Mouse (Mus musculus): ENCODE measurements at regions not wholly inside any gene's neighbourhood (a gene's known extent, or its start where the extent isn't known, plus 50 kb on each side); places are given as distances from the start of the nearest gene placed in this dataset.

GRCm38 (mm10) chr5:15773839-15774238, 59.8 kb upstream of the Speer4c start:
- Histone ChIP-seq H3K9ac (replicated peaks; ENCODE audit: low read length) (no peak overlapping the region), H3K9me3 (ENCODE audit: low read length) (no peaks in the 10 kb centered on the region), H3K4me1 (ENCODE audit: insufficient read depth, low read length) (no peaks in the 10 kb centered on the region), H3K27ac (ENCODE audit: low read length) (no peak overlapping the region), H3K4me3 (ENCODE audit: low read length) (no peak overlapping the region), H3K4me2 (replicated peaks; ENCODE audit: low read depth, low read length) (no peak overlapping the region), H3K36me3 (ENCODE audit: insufficient read depth, low read length) (no peaks in the 10 kb centered on the region), H3K27me3 (ENCODE audit: insufficient read depth, low read length) (no peaks in the 10 kb centered on the region)
- ATAC-seq (ENCODE audit: low FRiP score, low TSS enrichment): no peak
- WGBS: 39% methylated on average over 3 of the region's 3 CpGs

- Histone ChIP-seq H3K27me3 (ENCODE audit: insufficient read depth, low read length) (no peaks in the 10 kb centered on the region), H3K4me1 (ENCODE audit: insufficient read depth, low read length) (no peaks in the 10 kb centered on the region), H3K9ac (replicated peaks; ENCODE audit: low read length) (no peak overlapping the region), H3K9me3 (ENCODE audit: low read length) (no peaks in the 10 kb centered on the region), H3K27ac (ENCODE audit: low read length) (no peak overlapping the region), H3K4me3 (ENCODE audit: low read length) (no peak overlapping the region), H3K4me2 (replicated peaks; ENCODE audit: low read depth, low read length) (no peak overlapping the region), H3K36me3 (ENCODE audit: insufficient read depth, low read length) (no peaks in the 10 kb centered on the region)
- 32% methylated on average over 3 of the region's 3 CpGs for WGBS
- ATAC-seq (ENCODE audit: low FRiP score, low TSS enrichment): no peak
Measured at GRCm38 (mm10) chr5:15774567-15774966, 60.5 kb upstream of the Speer4c start.

DNA sequence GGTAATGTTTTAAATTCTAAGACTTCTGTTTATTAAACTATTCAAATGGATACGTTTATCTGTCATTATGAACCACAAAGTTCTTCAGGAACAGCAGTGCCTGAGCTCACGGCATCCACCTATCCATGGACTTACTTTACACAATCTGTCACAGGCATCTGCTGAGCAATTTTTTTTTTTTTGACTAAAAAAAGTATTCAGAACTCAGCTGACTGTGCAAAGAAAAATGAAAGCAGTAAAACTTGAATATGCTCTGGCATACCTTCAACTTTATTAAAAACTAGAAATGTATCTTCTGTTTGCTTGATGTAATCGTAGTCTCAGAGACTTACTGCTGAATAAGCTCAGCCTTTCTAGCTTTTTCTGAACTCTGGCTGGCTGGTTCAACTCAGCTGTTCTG, 62.0 kb upstream of the Speer4c start:
- WGBS: 82% methylated on average over 3 of the region's 3 CpGs
- H3K9ac ChIP-seq (replicated peaks; ENCODE audit: low read length): no peak overlapping the region
- H3K4me1 ChIP-seq (ENCODE audit: insufficient read depth, low read length): no peaks in the 10 kb centered on the region
- no peak overlapping the region for H3K27ac ChIP-seq (ENCODE audit: low read length)
- H3K9me3 ChIP-seq (ENCODE audit: low read length): no peaks in the 10 kb centered on the region
- H3K27me3 ChIP-seq (ENCODE audit: insufficient read depth, low read length): no peaks in the 10 kb centered on the region
- H3K36me3 ChIP-seq (ENCODE audit: insufficient read depth, low read length): no peaks in the 10 kb centered on the region
- H3K4me3 ChIP-seq (ENCODE audit: low read length): no peak overlapping the region
- no peak for ATAC-seq (ENCODE audit: low FRiP score, low TSS enrichment)
- no peak overlapping the region for H3K4me2 ChIP-seq (replicated peaks; ENCODE audit: low read depth, low read length)

GRCm38 (mm10) chr5:15803583-15803982, 89.5 kb upstream of the Speer4c start:
- Histone ChIP-seq H3K4me2 (replicated peaks; ENCODE audit: low read depth, low read length) (no peak overlapping the region), H3K9ac (replicated peaks; ENCODE audit: low read length) (no peak overlapping the region), H3K9me3 (ENCODE audit: low read length) (0 out of 2 replicates have a peak, but pooled peaks cover 3% of the 10 kb centered on the region), H3K27ac (ENCODE audit: low read length) (no peak overlapping the region), H3K4me3 (ENCODE audit: low read length) (no peak overlapping the region), H3K36me3 (ENCODE audit: insufficient read depth, low read length) (no peaks in the 10 kb centered on the region), H3K4me1 (ENCODE audit: insufficient read depth, low read length) (no peaks in the 10 kb centered on the region), H3K27me3 (ENCODE audit: insufficient read depth, low read length) (no peaks in the 10 kb centered on the region)
- 85% methylated on average over 5 of the region's 5 CpGs for WGBS
- no peak; the same call in 1 of the 2 replicates for ATAC-seq (ENCODE audit: low FRiP score, low TSS enrichment)

GRCm38 (mm10) chr5:15816864-15817263, 102.8 kb upstream of the Speer4c start:
- Histone ChIP-seq H3K4me3 (ENCODE audit: low read length) (no peak overlapping the region), H3K4me2 (replicated peaks; ENCODE audit: low read depth, low read length) (no peak overlapping the region), H3K27ac (ENCODE audit: low read length) (no peak overlapping the region), H3K36me3 (ENCODE audit: insufficient read depth, low read length) (no peaks in the 10 kb centered on the region), H3K4me1 (ENCODE audit: insufficient read depth, low read length) (no peaks in the 10 kb centered on the region), H3K9ac (replicated peaks; ENCODE audit: low read length) (no peak overlapping the region), H3K27me3 (ENCODE audit: insufficient read depth, low read length) (no peaks in the 10 kb centered on the region), H3K9me3 (ENCODE audit: low read length) (no peaks in the 10 kb centered on the region)
- 61% methylated on average over 3 of the region's 3 CpGs for WGBS
- ATAC-seq (ENCODE audit: low FRiP score, low TSS enrichment): no peak

DNA sequence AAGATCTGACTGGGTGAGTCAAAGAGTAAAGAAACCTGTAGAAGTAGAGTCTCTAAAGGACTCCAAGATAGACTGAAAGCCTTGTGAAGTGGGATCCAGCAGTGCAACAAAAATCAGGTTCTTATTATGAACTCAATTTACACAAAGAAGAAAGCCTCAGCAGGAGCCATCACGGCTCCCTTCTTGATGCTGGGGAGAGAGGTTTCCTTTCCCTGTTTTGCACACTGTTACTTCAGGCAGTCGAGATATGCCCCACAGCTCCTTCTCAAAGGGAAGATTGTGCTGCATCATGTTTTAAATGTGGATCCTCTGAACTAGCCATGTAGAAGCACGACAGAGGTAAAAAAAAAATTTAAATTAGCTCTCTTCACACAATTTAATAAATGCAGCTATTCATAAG, 103.3 kb upstream of the Speer4c start:
- H3K36me3 ChIP-seq (ENCODE audit: insufficient read depth, low read length): no peaks in the 10 kb centered on the region
- no peak overlapping the region for H3K9ac ChIP-seq (replicated peaks; ENCODE audit: low read length)
- no peak overlapping the region for H3K4me2 ChIP-seq (replicated peaks; ENCODE audit: low read depth, low read length)
- no peaks in the 10 kb centered on the region for H3K27me3 ChIP-seq (ENCODE audit: insufficient read depth, low read length)
- no peaks in the 10 kb centered on the region for H3K9me3 ChIP-seq (ENCODE audit: low read length)
- H3K27ac ChIP-seq (ENCODE audit: low read length): no peak overlapping the region
- WGBS: 44% methylated on average over 3 of the region's 3 CpGs
- no peak for ATAC-seq (ENCODE audit: low FRiP score, low TSS enrichment)
- no peak overlapping the region for H3K4me3 ChIP-seq (ENCODE audit: low read length)
- H3K4me1 ChIP-seq (ENCODE audit: insufficient read depth, low read length): no peaks in the 10 kb centered on the region

- Histone ChIP-seq H3K9ac (replicated peaks; ENCODE audit: low read length) (no peak overlapping the region), H3K27me3 (ENCODE audit: insufficient read depth, low read length) (no peaks in the 10 kb centered on the region), H3K27ac (ENCODE audit: low read length) (no peak overlapping the region), H3K9me3 (ENCODE audit: low read length) (0 out of 2 replicates have a peak, but pooled peaks cover 2% of the 10 kb centered on the region), H3K4me2 (replicated peaks; ENCODE audit: low read depth, low read length) (no peak overlapping the region), H3K4me3 (ENCODE audit: low read length) (no peak overlapping the region), H3K36me3 (ENCODE audit: insufficient read depth, low read length) (no peaks in the 10 kb centered on the region), H3K4me1 (ENCODE audit: insufficient read depth, low read length) (no peaks in the 10 kb centered on the region)
- no peak for ATAC-seq (ENCODE audit: low FRiP score, low TSS enrichment)
- WGBS: 85% methylated on average over 3 of the region's 3 CpGs
Measured at GRCm38 (mm10) chr5:15822989-15823388, 108.9 kb upstream of the Speer4c start.

GRCm38 (mm10) chr5:15831527-15831926, 103.0 kb upstream of the Cacna2d1 start:
- Histone ChIP-seq H3K4me3 (ENCODE audit: low read length) (no peak overlapping the region), H3K4me2 (replicated peaks; ENCODE audit: low read depth, low read length) (no peak overlapping the region), H3K4me1 (ENCODE audit: insufficient read depth, low read length) (no peaks in the 10 kb centered on the region), H3K27ac (ENCODE audit: low read length) (no peak overlapping the region), H3K36me3 (ENCODE audit: insufficient read depth, low read length) (no peaks in the 10 kb centered on the region), H3K27me3 (ENCODE audit: insufficient read depth, low read length) (no peaks in the 10 kb centered on the region), H3K9me3 (ENCODE audit: low read length) (peaks cover 6% of the 10 kb centered on the region; the same call in 1 of the 2 replicates), H3K9ac (replicated peaks; ENCODE audit: low read length) (no peak overlapping the region)
- no peak for ATAC-seq (ENCODE audit: low FRiP score, low TSS enrichment)
- WGBS: 79% methylated on average over 1 of the region's 1 CpGs

DNA sequence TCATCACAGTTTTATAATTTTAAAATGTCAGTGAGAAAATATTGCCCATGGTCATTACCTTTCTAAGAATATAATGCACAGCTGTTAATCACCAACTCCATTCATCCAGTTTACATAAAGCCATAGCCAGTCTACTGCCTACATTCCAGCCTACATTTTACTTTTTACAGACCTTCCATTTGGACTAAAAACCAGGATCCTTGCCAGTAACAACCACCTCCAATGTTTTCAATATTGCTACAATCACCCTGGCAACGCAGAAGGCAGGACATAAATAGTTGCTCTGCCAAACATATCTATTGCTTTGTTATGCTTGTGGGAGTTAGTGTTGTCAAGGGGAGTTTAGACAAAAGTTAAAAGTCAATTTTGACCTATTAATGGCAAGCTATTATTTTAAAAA, 102.2 kb upstream of the Cacna2d1 start:
- no peaks in the 10 kb centered on the region for H3K27me3 ChIP-seq (ENCODE audit: insufficient read depth, low read length)
- ATAC-seq (ENCODE audit: low FRiP score, low TSS enrichment): no peak
- no peaks in the 10 kb centered on the region for H3K36me3 ChIP-seq (ENCODE audit: insufficient read depth, low read length)
- no peak overlapping the region for H3K4me3 ChIP-seq (ENCODE audit: low read length)
- no peaks in the 10 kb centered on the region for H3K4me1 ChIP-seq (ENCODE audit: insufficient read depth, low read length)
- H3K27ac ChIP-seq (ENCODE audit: low read length): no peak overlapping the region
- peaks cover 6% of the 10 kb centered on the region; the same call in 1 of the 2 replicates for H3K9me3 ChIP-seq (ENCODE audit: low read length)
- H3K4me2 ChIP-seq (replicated peaks; ENCODE audit: low read depth, low read length): no peak overlapping the region
- 56% methylated on average over 1 of the region's 1 CpGs for WGBS
- H3K9ac ChIP-seq (replicated peaks; ENCODE audit: low read length): no peak overlapping the region

DNA sequence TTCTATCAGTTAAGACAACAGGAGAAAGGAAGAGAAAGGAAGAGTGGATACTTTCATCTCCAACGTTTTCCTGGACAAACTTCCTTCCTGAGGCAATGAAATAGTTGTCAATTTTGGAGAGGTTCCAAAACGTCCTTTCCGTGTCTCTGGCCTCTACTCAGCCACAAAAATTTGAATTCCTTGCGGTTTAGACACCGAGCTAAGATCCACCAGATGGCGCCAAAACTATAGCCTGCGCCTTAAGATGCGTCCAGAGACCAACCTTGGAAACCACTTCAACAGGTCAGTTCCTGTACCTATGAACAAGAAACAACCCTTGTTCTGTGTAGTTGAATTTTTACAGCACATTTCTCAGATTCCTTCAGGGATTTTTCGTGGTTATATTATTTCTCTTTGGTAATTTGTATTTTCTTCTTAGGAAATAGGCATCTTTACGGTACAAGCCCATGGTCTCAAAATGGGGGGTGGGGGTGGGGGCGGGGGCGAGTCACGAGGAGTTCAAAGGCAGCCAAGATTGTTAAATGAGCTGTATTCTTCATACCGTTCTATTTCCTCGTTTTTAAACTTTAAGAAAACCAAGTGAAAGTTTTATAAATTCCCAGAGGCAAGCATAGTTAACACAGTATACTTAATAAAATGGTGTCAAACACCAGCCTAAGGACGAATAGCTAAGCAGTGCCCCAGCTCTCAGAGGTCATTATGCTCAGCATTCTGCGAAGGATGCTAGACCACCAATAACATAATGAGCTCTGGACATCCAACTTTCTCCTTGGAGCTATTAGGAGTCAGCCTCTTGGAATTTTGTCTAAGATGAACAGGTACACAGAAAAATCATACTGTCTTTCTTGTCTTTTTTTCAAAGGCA, 96.2 kb upstream of the Cacna2d1 start:
- Histone ChIP-seq H3K27me3 (ENCODE audit: insufficient read depth, low read length) (no peaks in the 10 kb centered on the region), H3K4me2 (replicated peaks; ENCODE audit: low read depth, low read length) (0 out of 2 replicates have a peak overlapping the region, but pooled peaks have one; percentile 12), H3K9me3 (ENCODE audit: low read length) (no peaks in the 10 kb centered on the region), H3K4me1 (ENCODE audit: insufficient read depth, low read length) (no peaks in the 10 kb centered on the region), H3K4me3 (ENCODE audit: low read length) (no peak overlapping the region), H3K9ac (replicated peaks; ENCODE audit: low read length) (no peak overlapping the region), H3K27ac (ENCODE audit: low read length) (no peak overlapping the region), H3K36me3 (ENCODE audit: insufficient read depth, low read length) (no peaks in the 10 kb centered on the region)
- 31% methylated on average over 17 of the region's 17 CpGs for WGBS
- ATAC-seq (ENCODE audit: low FRiP score, low TSS enrichment): peak; percentile 91

Measured in kidney, embryonic 16.5 days (tissue).